Mouse (Mus musculus) ES-E14 (cell line): ENCODE data around the gene Nipal4.

Source experiments
- HCFC1 ChIP-seq: IDR thresholded peaks from 2 replicates; pipeline ENCODE4 v1.6.1; 2012; ENCODE audit warnings: low read length, inconsistent platforms, borderline replicate concordance; ENCODE audit not compliant: insufficient read depth
- MAFK ChIP-seq: IDR thresholded peaks from 2 replicates; pipeline ENCODE4 v1.6.1; 2014; ENCODE audit warnings: mild to moderate bottlenecking, low read depth, low read length, inconsistent platforms; ENCODE audit not compliant: insufficient read depth
- ZNF384 ChIP-seq: IDR thresholded peaks from 2 replicates; pipeline ENCODE4 v1.6.1; 2012; ENCODE audit warnings: low read depth, low read length, inconsistent platforms

DNA sequence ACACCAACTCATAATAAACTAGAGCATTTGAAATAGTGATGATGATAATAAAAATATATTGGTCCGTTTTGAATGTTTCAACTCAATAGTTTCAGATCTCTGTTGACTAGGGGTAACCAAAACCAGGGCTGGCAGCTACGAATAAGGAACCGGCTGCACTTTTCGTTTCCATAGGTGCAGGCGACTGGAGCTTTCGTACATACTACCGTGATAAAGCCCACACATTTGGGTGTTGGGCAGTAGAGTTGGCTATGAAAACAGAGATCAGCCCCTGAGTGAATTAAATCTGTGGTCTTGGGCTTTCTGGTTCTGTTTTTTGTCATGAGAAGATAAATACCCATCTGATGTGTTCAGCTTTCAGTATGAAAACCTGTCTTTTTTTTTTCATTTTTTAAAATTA lies 40.0 kb downstream of the Nipal4 start:
- TF ChIP-seq HCFC1 = no peak
- TF ChIP-seq MAFK = no peak
- TF ChIP-seq ZNF384 = no peak
